Mouse (Mus musculus) ES-E14 (cell line): ENCODE results near the gene Naxe. TPM values are rescaled to one million over a fixed set of nuclear protein-coding genes. Genes with fewer than 3 reads are reported as not detected.

Experiments
- DNase-seq: peaks from one replicate; pipeline ENCODE4 v3.0.0-alpha.2; 2013; ENCODE audit warnings: low read depth, low spot score
- H3K27ac ChIP-seq: 2 replicates; pipeline ENCODE4 v1.5.1; 2012; ENCODE audit warnings: low read depth, mild to moderate bottlenecking, low read length, moderate library complexity, mixed read lengths; ENCODE audit not compliant: poor library complexity, insufficient read depth, severe bottlenecking
- H3K36me3 ChIP-seq: 2 replicates; pipeline ENCODE4 v1.6.1; 2012; ENCODE audit warnings: mild to moderate bottlenecking, low read length, moderate library complexity, mixed read lengths; ENCODE audit not compliant: control insufficient read depth, poor library complexity, insufficient read depth, severe bottlenecking
- H3K4me1 ChIP-seq, 2 experiments: fragments of 150-350 bp in 1 of 2; sonication (generic) in 1 of 2; 2 replicates each; pipeline ENCODE4 v1.6.1; 2012; ENCODE audit warnings: low read length in 2 of 2, mild to moderate bottlenecking in 1 of 2, mixed read lengths in 1 of 2; ENCODE audit not compliant: control insufficient read depth in 2 of 2, insufficient read depth in 2 of 2, poor library complexity in 1 of 2
- H3K4me3 ChIP-seq, 2 experiments: fragments of 150-350 bp in 1 of 2; sonication (generic) in 1 of 2; 2 replicates each; pipeline ENCODE4 v1.5.1; 2012; ENCODE audit warnings: low read length in 2 of 2, low read depth in 1 of 2, mild to moderate bottlenecking in 1 of 2, mixed read lengths in 1 of 2; ENCODE audit not compliant: insufficient read depth in 1 of 2, poor library complexity in 1 of 2, severe bottlenecking in 1 of 2
- H3K9ac ChIP-seq: 2 replicates; pipeline ENCODE4 v1.6.1; 2012; ENCODE audit warnings: low read depth, mild to moderate bottlenecking, low read length, mixed read lengths; ENCODE audit not compliant: poor library complexity, insufficient read depth, severe bottlenecking
- H3K9me3 ChIP-seq: fragments of 150-350 bp; sonication (generic); 2 replicates; pipeline ENCODE4 v1.6.1; 2012; ENCODE audit warnings: low read depth, mild to moderate bottlenecking, low read length; ENCODE audit not compliant: control insufficient read depth, insufficient read depth
- CHD2 ChIP-seq: IDR thresholded peaks from 2 replicates; pipeline ENCODE4 v1.6.1; 2014; ENCODE audit warnings: mild to moderate bottlenecking, low read depth, low read length, inconsistent platforms
- HCFC1 ChIP-seq: IDR thresholded peaks from 2 replicates; pipeline ENCODE4 v1.6.1; 2012; ENCODE audit warnings: low read length, inconsistent platforms, borderline replicate concordance; ENCODE audit not compliant: insufficient read depth
- MAFK ChIP-seq: IDR thresholded peaks from 2 replicates; pipeline ENCODE4 v1.6.1; 2014; ENCODE audit warnings: mild to moderate bottlenecking, low read depth, low read length, inconsistent platforms; ENCODE audit not compliant: insufficient read depth
- ZC3H11A ChIP-seq: IDR thresholded peaks from 2 replicates; pipeline ENCODE4 v1.6.1; 2012; ENCODE audit warnings: low read depth, mild to moderate bottlenecking, inconsistent platforms, low read length, borderline replicate concordance
- ZNF384 ChIP-seq: IDR thresholded peaks from 2 replicates; pipeline ENCODE4 v1.6.1; 2012; ENCODE audit warnings: low read depth, low read length, inconsistent platforms
- in situ Hi-C, 2 experiments: fragments of 600-800 bp; cut with MboI; formaldehyde crosslinking; loops; one replicate each; pipeline ENCODE4 v1.15.1; 2025; ENCODE audit warnings: low sequenced_read_pairs in 2 of 2, inconsistent platforms in 1 of 2; ENCODE audit not compliant: unreplicated experiment in 2 of 2
- total RNA-seq: library from RNA; depleted of rRNA; stranded (reverse); fragments of 300-350 nt; gene quantifications from 2 replicates; pipeline ENCODE4 v1.2.3, GENCODE M21; 2012

Naxe gene
- total RNA-seq, 1 experiment = 117 TPM

DNA sequence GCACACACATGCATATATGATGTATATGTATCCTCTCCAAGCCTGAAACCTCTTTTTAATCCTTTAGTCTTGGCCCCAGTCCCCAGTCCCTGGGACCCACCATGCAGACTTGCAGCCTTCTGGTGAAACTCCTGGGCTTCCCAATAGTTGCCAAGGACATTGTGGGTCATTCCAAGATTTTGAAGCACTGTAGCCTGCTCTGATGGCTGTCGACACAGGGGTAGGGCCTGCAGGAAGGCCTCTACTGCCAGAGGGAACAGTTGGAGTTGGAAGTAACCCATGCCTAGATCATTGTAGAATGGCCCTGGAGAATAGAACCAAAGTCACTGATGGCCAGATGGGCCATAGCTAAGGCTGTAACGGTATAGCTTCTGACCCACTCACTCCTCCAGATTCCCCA is 16.1 kb upstream of the Naxe start:
- H3K4me1 ChIP-seq = no peaks in the 10 kb centered on the region
- no peak overlapping the region for H3K9ac ChIP-seq
- no peak overlapping the region for H3K27ac ChIP-seq
- no peaks in the 10 kb centered on the region for H3K9me3 ChIP-seq
- in situ Hi-C loops = loop anchor here in 1 of 2 experiments (5.0 kb wide), 1 partner anchor 52 kb away; no protein-coding TSS in a partner anchor
- no peaks in the 10 kb centered on the region for H3K36me3 ChIP-seq
- no peak overlapping the region for H3K4me3 ChIP-seq
- TF ChIP-seq MAFK (no peak), CHD2 (no peak)
- no peak for DNase-seq

DNA sequence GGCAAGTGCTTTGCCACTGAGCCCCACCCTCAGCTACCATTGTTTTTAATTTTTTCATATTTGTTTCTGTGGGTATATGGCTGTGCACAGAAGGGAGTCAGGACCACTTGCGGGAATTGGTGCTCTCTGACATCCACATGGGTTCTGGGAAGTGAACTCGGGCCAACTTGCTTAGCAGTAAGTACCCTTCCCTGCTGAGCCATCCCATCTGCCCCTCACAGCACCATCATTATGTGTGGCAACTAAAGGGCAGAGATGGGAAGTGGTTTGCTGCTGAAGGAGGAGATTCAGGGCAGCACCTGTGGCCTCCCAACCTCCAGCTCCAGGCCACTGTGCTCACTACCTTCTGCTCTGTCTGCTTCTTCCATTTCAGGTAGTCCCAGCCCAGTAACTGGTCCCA is 15.3 kb upstream of the Naxe start:
- in situ Hi-C loops = loop anchor here in 1 of 2 experiments (5.0 kb wide), 1 partner anchor 51 kb away; no protein-coding TSS in a partner anchor
- no peaks in the 10 kb centered on the region for H3K9me3 ChIP-seq
- no peak overlapping the region for H3K4me3 ChIP-seq
- no peak overlapping the region for H3K9ac ChIP-seq
- H3K4me1 ChIP-seq = no peaks in the 10 kb centered on the region
- H3K27ac ChIP-seq = no peak overlapping the region
- no peak for DNase-seq
- no peaks in the 10 kb centered on the region for H3K36me3 ChIP-seq
- no peak for TF ChIP-seq ZNF384
- no peak for TF ChIP-seq HCFC1
- no peak for TF ChIP-seq MAFK
- TF ChIP-seq ZC3H11A = no peak
- TF ChIP-seq CHD2 = no peak

DNA sequence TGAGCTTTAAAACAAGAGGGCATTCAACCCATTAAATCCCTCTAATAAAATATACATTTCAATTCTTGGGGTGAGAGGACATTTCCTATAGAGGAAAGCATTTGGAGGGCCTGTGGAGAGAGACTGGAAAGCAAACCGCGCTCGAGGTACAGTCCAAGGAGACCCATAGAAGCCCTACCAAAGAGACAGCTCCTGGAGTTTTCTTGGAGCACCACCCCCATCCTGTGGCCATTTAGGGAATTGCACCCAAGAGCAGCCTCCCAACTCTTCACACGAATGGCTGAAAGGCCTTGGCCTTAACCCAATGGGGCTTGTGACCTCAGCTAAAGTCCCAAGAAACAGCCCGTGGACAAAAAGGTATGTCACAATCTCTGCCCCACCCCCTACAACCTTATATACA is 13.5 kb upstream of the Naxe start:
- Histone ChIP-seq H3K9ac (no peak overlapping the region), H3K4me1 (no peaks in the 10 kb centered on the region), H3K9me3 (no peaks in the 10 kb centered on the region), H3K27ac (no peak overlapping the region), H3K36me3 (no peaks in the 10 kb centered on the region), H3K4me3 (no peak overlapping the region)
- peak; percentile 83 for DNase-seq
- in situ Hi-C loops = loop anchor here in 1 of 2 experiments (5.0 kb wide), 1 partner anchor 49 kb away; no protein-coding TSS in a partner anchor
- TF ChIP-seq ZC3H11A = peak; percentile 93
- no peak for TF ChIP-seq MAFK

DNA sequence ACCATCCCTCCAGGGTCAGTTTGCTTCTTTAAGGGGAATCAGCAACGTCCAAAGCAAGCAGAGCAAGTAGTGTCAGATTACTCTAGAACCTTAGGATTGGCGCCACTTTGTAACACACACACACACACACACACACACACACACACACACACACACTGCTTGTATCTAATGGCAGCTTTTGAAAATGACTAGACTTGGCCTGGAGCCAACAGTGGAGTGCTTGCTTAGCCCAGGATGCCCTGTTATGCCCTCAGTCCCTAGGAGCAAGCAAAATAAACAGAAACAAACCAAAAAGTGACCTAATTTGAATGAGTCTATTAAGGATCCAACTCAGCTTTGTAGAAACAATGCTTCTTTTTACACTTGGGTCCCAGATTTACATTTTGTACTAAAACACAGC is 10.1 kb upstream of the Naxe start:
- no peaks in the 10 kb centered on the region for H3K4me1 ChIP-seq
- TF ChIP-seq MAFK (no peak), ZC3H11A (no peak), HCFC1 (no peak), CHD2 (no peak), ZNF384 (no peak)

DNA sequence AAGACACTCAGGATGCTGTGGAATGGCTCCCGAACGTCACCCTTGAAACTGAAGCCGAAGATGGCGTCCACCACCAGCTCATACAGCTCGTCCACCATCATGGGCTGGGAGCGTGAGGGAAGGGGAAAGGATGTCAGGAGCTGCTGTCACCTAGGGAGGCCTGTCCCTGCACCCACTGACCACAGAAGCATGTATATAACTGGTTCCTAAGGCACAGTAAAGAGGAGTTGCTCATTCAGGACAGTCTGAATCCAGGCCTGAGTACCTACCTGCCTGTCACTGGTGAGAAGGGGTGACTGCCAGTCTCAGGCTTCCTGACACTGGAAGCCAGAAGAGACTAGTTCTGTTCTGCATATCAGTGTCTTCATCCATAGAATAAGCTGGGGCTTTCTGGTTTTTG is 1.3 kb downstream of the Naxe start:
- no peaks in the 10 kb centered on the region for H3K9me3 ChIP-seq
- H3K4me1 ChIP-seq = peaks cover 0 to 3% of the 10 kb centered on the region in 2 experiments; a peak in 1 of 4 replicates
- no peak overlapping the region for H3K27ac ChIP-seq
- H3K36me3 ChIP-seq = peaks cover 25% of the 10 kb centered on the region
- H3K9ac ChIP-seq = no peak overlapping the region
- TF ChIP-seq CHD2 (no peak), HCFC1 (no peak), MAFK (no peak), ZNF384 (no peak), ZC3H11A (no peak)
- no peak overlapping the region for H3K4me3 ChIP-seq
- in situ Hi-C loops = no loop called here
- DNase-seq = no peak

More for the DNA sequence above, 10.1 kb upstream of the Naxe start:
- H3K9ac ChIP-seq = no peak overlapping the region
- H3K27ac ChIP-seq = no peak overlapping the region
- H3K9me3 ChIP-seq = peaks cover 3% of the 10 kb centered on the region; the same call in 1 of the 2 replicates
- no peak for DNase-seq
- in situ Hi-C loops = no loop called here
- no peaks in the 10 kb centered on the region for H3K36me3 ChIP-seq
- no peak overlapping the region for H3K4me3 ChIP-seq
